Mouse (Mus musculus) limb, embryonic 14.5 days (tissue): ENCODE data around the gene Fbxo10. TPM values are rescaled to one million over a fixed set of nuclear protein-coding genes. Genes with fewer than 3 reads are reported as not detected.

Experiments
- ATAC-seq: fragments of 200-750 bp; cut with Nextera tagmentation; 2 replicates; pipeline ENCODE4 v1.8.0; 2017; ENCODE audit warnings: low read depth, moderate number of reproducible peaks, moderate TSS enrichment; ENCODE audit not compliant: low FRiP score
- DNase-seq: peaks from one replicate; pipeline ENCODE4 v3.0.0-alpha.2; 2015; ENCODE audit warnings: low spot score
- H3K27ac ChIP-seq: fragments of 300-500 bp; sonication (generic); replicated peaks from 2 replicates; pipeline ENCODE4 v1.5.1; 2014; ENCODE audit warnings: low read depth, mild to moderate bottlenecking, low read length, moderate library complexity, mixed read lengths
- H3K27me3 ChIP-seq: fragments of 300-500 bp; sonication (generic); 2 replicates; pipeline ENCODE4 v1.6.1; 2014; ENCODE audit warnings: low read length, mixed read lengths; ENCODE audit not compliant: control insufficient read depth, insufficient read depth
- H3K36me3 ChIP-seq: fragments of 300-500 bp; sonication (generic); 2 replicates; pipeline ENCODE4 v1.6.1; 2014; ENCODE audit warnings: mild to moderate bottlenecking, low read length, moderate library complexity, mixed read lengths; ENCODE audit not compliant: control insufficient read depth, insufficient read depth
- H3K4me1 ChIP-seq: fragments of 300-500 bp; sonication (generic); 2 replicates; pipeline ENCODE4 v1.6.1; 2014; ENCODE audit warnings: antibody characterized with exemption, low read length, mixed read lengths; ENCODE audit not compliant: control insufficient read depth, insufficient read depth
- H3K4me2 ChIP-seq: fragments of 300-500 bp; sonication (generic); replicated peaks from 2 replicates; pipeline ENCODE4 v1.6.1; 2014; ENCODE audit warnings: low read depth, mild to moderate bottlenecking, low read length, moderate library complexity; ENCODE audit not compliant: severe bottlenecking
- H3K4me3 ChIP-seq: fragments of 300-500 bp; sonication (generic); replicated peaks from 2 replicates; pipeline ENCODE4 v1.5.1; 2014; ENCODE audit warnings: low read length
- H3K9ac ChIP-seq: fragments of 300-500 bp; sonication (generic); 2 replicates; pipeline ENCODE4 v1.6.1; 2014; ENCODE audit warnings: mild to moderate bottlenecking, low read depth, low read length, moderate library complexity; ENCODE audit not compliant: severe bottlenecking
- H3K9me3 ChIP-seq: fragments of 300-500 bp; sonication (generic); 2 replicates; pipeline ENCODE4 v1.6.1; 2016; ENCODE audit warnings: low read length; ENCODE audit not compliant: control insufficient read depth
- POLR2A ChIP-seq: fragments of 200-500 bp; IDR thresholded peaks from 2 replicates; pipeline ENCODE4 v1.8.0; 2012; ENCODE audit warnings: inconsistent platforms, mild to moderate bottlenecking, moderate library complexity, borderline replicate concordance; ENCODE audit not compliant: insufficient read depth, insufficient read length; ENCODE audit errors: extremely low read depth
- WGBS: fragments of 180-500 bp; shearing (Covaris S2); extraction: QIAGEN DNeasy Blood & Tissue Kit; methylation state at CpG from one replicate; pipeline ENCODE4 v1.1.7; 2014; 5-methylcytosine and 5-hydroxymethylcytosine counted together
- polyA plus RNA-seq, 2 experiments: library from polyadenylated mRNA; depleted of rRNA in 1 of 2; stranded (reverse) in 1 of 2; unstranded in 1 of 2; fragments of >200 nt; fragmentation: Nextera tagmentation in 1 of 2; extraction: Ambion mirVana in 1 of 2; gene quantifications; 2 replicates each; pipeline versions ENCODE4 v1.2.1 to v1.2.3; 2012 to 2014

Fbxo10 gene
- polyA plus RNA-seq, 2 experiments = 15.0 to 28.9 TPM

DNA sequence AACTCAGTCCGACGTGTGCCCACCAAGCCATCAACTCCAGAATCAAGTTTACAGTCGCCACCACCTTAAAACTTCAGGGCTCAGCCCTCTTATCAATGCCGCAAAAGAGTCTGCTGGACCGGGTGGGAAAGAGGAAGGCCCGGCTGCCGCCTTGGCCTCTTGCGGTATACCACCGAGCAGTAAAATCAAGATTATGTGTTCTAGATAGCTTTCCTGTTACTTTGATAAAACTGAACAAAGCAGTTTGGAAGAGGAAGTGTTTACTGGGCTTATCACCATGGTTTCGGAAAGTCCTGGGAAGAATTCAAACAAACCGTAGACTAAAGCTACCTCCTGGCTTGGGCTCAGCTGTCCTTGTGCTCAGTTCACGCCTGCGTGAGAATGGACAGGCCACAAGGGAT is 71.4 kb downstream of the Fbxo10 start:
- Histone ChIP-seq H3K36me3 (no peaks in the 10 kb centered on the region), H3K9ac (peak overlapping the region; percentile 66), H3K27ac (peak overlapping the region; percentile 78), H3K27me3 (no peaks in the 10 kb centered on the region), H3K4me2 (peak overlapping the region; percentile 72), H3K9me3 (no peaks in the 10 kb centered on the region), H3K4me1 (peaks cover 11% of the 10 kb centered on the region), H3K4me3 (peak overlapping the region; percentile 61)
- DNase-seq (no peak), ATAC-seq (no peak)
- under 1% methylated on average over 13 of the region's 13 CpGs for WGBS
- TF ChIP-seq POLR2A = no peak

DNA sequence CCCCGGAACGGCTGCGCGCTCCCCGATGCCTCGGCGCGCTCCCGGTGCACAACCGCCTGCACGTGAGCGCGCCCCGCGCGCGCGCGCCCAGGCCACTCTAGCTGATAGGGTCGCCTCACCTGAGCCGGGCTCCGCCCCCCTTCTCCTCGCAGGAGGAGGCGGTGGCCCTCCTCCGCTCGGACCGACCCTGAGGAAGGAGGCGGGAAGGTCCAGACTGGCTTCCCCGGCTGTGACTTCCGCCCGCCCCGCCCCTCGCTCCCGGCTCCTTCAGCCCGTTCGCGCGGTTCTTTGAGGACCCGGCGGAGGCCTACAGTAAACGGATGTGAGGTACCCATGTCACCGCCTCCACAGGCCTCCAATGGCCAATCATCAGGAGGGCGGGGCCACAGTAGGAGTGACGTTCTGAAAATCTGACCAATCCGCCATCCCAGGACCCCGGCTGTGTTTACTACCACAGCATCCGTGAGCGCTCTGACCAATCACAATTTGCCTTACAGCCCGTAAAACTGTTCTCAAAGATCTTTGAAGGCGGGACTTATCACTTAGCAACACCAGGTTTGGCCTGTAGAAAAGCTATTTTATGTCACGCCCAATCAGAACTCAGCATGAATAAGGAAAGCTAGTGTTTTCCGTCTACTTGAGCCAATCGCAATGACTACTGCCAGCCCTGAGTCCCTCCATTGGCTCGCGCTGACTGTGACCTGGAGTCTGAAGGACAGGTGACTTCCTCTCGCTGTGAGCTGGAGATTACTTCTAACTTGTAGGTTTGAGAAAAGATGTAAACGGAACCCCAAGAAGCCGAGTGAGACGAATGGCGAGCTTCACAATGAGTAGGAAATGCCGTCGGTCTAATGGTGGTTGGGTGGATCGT is 72.1 kb downstream of the Fbxo10 start, which contains the start of gene Zbtb5:
Gene Zbtb5 (minus strand): TSS at position 308 of the 871 bp plus-strand sequence.
- Histone ChIP-seq H3K4me2 (peak within 1 kb of the TSS; percentile 72), H3K4me1 (peaks cover 11% of the 10 kb centered on the region), H3K4me3 (peak within 1 kb of the TSS; percentile 86), H3K9me3 (no peaks in the 10 kb centered on the region), H3K27ac (peak within 1 kb of the TSS; percentile 95), H3K9ac (peak within 1 kb of the TSS; percentile 84), H3K36me3 (no peaks in the 10 kb centered on the region), H3K27me3 (no peaks in the 10 kb centered on the region)
- DNase-seq (peak; percentile 100), ATAC-seq (peak; percentile 98)
- under 1% methylated on average over 37 of the region's 63 CpGs for WGBS
- 0 out of 2 replicates have a peak, but pooled peaks have one; percentile 47 for TF ChIP-seq POLR2A

DNA sequence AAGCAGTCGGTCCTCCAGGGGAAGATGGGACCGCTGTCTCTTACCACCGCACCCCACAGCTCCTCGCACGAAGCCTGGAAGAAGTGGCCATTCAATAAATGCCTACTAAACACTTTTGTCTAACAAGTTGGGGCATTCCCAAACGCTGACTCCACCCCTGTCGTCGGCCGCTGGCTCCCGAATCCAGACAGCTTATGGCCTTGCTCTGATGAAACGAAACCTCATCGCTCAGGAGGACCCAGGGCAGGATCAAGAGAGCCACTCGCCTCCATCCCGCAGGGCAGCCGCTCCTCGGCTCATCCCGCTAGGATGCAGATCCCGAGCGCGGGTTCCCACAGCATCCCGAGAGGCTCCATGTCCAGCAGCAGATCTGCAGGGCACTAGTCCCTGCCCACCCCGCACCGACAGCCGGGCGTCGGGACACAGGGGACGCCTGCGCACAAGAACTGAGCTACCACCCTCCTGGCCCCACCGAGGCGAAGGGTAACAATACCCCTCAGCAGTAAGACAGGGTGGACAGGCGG is 72.8 kb downstream of the Fbxo10 start:
- Histone ChIP-seq H3K27me3 (no peaks in the 10 kb centered on the region), H3K4me1 (peaks cover 11% of the 10 kb centered on the region), H3K36me3 (no peaks in the 10 kb centered on the region), H3K4me3 (peak overlapping the region; percentile 86), H3K4me2 (peak overlapping the region; percentile 52), H3K27ac (peak overlapping the region; percentile 95), H3K9ac (peak overlapping the region; percentile 84), H3K9me3 (no peaks in the 10 kb centered on the region)
- DNase-seq = peak; percentile 66
- TF ChIP-seq POLR2A = peak; percentile 55; the same call in 1 of the 2 replicates
- under 1% methylated on average over 26 of the region's 31 CpGs for WGBS
- ATAC-seq = peak; percentile 39

DNA sequence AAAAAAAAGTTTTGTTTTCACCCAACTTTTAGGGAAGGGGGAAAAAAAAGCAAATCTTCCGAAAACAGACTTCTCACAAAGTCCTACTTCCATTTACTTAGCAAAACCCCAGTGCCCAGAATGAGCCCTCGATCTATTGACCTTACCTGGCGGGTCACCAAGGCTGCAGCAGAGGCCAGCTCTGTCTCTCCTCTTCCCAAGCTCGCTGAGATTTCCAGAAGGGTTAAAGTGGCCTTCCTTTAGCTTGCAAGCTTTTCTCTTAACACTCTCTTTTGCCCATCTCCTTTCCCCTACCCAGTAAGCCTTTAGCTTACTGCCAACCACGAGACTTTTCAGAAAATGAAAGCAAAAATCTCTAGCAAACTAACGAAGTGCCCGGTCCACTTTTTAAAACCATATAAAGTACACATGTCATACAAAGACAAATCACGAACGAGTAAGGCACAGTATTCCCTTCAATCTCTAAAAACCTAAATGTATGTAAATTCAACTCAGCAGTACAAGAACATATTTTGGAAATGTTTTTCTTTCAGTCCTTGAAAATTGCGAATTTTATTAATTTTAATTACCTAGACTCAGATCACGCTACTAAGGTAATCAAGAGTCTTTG is 73.5 kb downstream of the Fbxo10 start:
- H3K4me3 ChIP-seq = peak overlapping the region; percentile 86
- no peaks in the 10 kb centered on the region for H3K9me3 ChIP-seq
- H3K4me2 ChIP-seq = peak overlapping the region; percentile 52
- no peaks in the 10 kb centered on the region for H3K27me3 ChIP-seq
- DNase-seq (no peak), ATAC-seq (no peak)
- TF ChIP-seq POLR2A = no peak
- peak overlapping the region; percentile 84 for H3K9ac ChIP-seq
- no peaks in the 10 kb centered on the region for H3K36me3 ChIP-seq
- 7% methylated on average over 11 of the region's 11 CpGs for WGBS
- peaks cover 11% of the 10 kb centered on the region for H3K4me1 ChIP-seq
- peak overlapping the region; percentile 95 for H3K27ac ChIP-seq

DNA sequence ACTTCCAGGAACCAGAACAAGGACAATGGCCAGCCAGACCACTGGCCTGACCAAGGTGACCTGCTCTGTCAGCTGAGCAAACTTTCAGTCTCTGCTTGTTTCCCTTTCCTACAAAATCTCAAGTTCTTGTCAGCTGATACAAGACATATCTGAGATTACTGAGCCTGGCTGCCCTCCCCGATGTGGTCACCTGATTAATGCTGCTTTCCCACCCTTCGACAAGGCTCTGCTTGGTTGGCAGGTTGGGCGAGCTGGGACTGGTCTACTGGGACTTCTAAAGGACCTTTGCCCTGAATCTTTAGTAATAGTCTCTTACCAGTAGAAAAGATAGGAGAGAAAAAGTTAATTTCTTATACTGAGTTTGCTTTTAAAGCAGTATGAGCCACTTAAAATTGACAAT is 79.0 kb downstream of the Fbxo10 start:
- 89% methylated on average over 3 of the region's 3 CpGs for WGBS
- no peak for TF ChIP-seq POLR2A
- DNase-seq (no peak), ATAC-seq (no peak)
- Histone ChIP-seq H3K27me3 (no peaks in the 10 kb centered on the region), H3K4me2 (no peak overlapping the region), H3K4me3 (no peak overlapping the region), H3K4me1 (peaks cover 6% of the 10 kb centered on the region), H3K9me3 (no peaks in the 10 kb centered on the region), H3K9ac (no peak overlapping the region), H3K36me3 (no peaks in the 10 kb centered on the region), H3K27ac (no peak overlapping the region)
